Mouse (Mus musculus): ENCODE results near the gene Rnf149.

DNA sequence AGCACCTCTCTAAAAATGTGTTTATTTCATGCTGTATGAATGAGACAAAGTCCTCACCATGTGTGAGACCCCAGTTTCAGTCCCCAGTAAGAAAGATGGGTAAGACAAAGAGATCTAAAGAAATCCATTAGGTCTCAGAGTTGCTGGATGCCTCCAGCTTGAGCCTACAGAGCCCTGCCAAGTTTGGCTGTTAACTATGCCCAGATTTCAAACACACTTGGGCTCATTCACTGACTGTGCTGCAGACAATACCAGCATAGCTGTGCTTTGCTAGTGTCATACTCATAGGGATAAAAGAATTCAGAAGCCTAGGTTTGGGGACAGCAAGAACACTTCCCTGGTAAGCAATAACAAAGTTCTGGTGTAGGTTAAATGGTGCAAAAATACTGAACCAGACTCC lies 9.1 kb downstream of the Rnf149 start:
- TF ChIP-seq EP300 (IDR thresholded peaks at IDR 0.05; ENCODE audit: low read length): no peak
- no peak for TF ChIP-seq ZNF384 (IDR thresholded peaks at IDR 0.05; ENCODE audit: low read depth, low read length)
- TF ChIP-seq CHD2 (IDR thresholded peaks at IDR 0.05; ENCODE audit: low read length): no peak
- TF ChIP-seq CTCF (conservative IDR thresholded peaks at IDR 0.05 in 1 of 2, IDR thresholded peaks at IDR 0.05 in 1 of 2; ENCODE audit: low read depth in 2 of 2, low read length in 2 of 2): no peak
- no peak for TF ChIP-seq RAD21 (IDR thresholded peaks at IDR 0.05; ENCODE audit: low read depth, low read length)
- TF ChIP-seq HCFC1 (IDR thresholded peaks at IDR 0.05; ENCODE audit: low read depth, low read length): no peak
- TF ChIP-seq MEF2A (IDR thresholded peaks at IDR 0.05; ENCODE audit: borderline replicate concordance, low read depth, low read length): no peak
- TF ChIP-seq ZKSCAN1 (IDR thresholded peaks at IDR 0.05; ENCODE audit: borderline replicate concordance, low read depth, low read length): no peak
- no peak for TF ChIP-seq ZMIZ1 (IDR thresholded peaks at IDR 0.05; ENCODE audit: low read depth, low read length)
